Mouse (Mus musculus) left cerebral cortex, postnatal 25 days (tissue): ENCODE measurements at regions not wholly inside any gene's neighbourhood (a gene's known extent, or its start where the extent isn't known, plus 50 kb on each side); places are given as distances from the start of the nearest gene placed in this dataset.

Experiments
- DNase-seq, 2 experiments: peaks; one replicate each; pipeline ENCODE4 v3.0.0; 2022; ENCODE audit warnings: low spot score in 2 of 2, mixed read lengths in 1 of 2
- intact Hi-C: fragments of 180-260 bp; cut with DNase I; formaldehyde crosslinking; loops from one replicate; pipeline ENCODE4 v1.15.1; 2025

GRCm38 (mm10) chr1:106483008-106483407, 231.1 kb downstream of the Bcl2 start:
- no peak for DNase-seq
- intact Hi-C loops: no loop called here

DNA sequence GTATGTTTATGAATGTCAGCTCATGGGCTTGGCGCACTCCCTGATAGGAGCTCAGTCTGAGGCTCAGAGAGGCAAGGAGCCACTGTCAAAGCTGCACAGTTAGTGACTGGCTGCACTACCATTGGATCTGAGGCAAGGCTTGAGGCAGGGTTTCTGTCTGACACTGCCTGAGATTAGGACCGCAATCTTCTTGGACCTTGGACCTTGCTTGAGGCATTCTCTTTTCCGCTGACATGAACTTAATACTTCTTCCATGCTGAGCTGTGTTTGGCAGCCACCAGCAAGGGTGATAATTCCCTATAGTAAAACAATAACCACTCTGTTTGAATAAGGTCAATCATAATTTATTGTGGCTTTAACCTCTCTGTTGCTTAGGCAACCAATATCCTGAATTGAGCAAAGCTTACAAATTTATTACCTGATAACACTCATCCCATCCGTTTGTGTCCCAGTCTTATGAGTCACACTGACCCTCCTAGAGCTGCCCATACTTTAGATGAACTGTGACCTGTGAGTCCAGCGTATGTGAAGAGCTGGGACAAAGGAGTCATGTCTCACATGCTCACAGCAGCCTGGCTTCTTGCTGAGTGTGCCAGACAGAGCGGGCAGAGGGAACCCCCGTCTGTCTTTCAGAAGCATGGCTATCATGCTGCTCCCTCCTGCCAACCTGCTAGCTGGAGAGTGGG, 236.3 kb downstream of the Bcl2 start:
- DNase-seq: no peak
- intact Hi-C loops: no loop called here

DNA sequence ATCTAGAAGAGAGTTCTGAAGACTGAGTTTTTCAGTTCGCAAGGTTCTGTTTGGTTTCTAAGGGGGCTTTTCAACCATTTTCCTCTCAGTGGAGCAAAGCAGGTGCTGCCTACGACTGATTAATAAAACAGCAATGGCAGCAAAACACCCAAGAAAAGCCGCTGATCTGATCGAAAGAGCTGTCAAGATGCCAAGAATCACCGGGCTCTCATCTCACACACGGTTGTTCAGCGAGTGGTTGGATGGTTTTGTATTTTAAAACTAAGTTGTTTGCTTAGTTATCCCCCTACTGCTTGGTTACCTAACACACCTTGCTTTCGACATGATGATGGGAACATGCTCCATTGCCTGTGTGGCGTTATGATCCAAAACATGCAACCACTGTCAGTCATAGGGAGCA, 246.1 kb downstream of the Bcl2 start:
- intact Hi-C loops: no loop called here
- DNase-seq: no peak

- DNase-seq: no peak
- intact Hi-C loops: no loop called here
Measured at GRCm38 (mm10) chr1:106466644-106467043, 247.4 kb downstream of the Bcl2 start.

- intact Hi-C loops: no loop called here
- no peak for DNase-seq
Measured at GRCm38 (mm10) chr1:106465977-106466302, 248.1 kb downstream of the Bcl2 start.

DNA sequence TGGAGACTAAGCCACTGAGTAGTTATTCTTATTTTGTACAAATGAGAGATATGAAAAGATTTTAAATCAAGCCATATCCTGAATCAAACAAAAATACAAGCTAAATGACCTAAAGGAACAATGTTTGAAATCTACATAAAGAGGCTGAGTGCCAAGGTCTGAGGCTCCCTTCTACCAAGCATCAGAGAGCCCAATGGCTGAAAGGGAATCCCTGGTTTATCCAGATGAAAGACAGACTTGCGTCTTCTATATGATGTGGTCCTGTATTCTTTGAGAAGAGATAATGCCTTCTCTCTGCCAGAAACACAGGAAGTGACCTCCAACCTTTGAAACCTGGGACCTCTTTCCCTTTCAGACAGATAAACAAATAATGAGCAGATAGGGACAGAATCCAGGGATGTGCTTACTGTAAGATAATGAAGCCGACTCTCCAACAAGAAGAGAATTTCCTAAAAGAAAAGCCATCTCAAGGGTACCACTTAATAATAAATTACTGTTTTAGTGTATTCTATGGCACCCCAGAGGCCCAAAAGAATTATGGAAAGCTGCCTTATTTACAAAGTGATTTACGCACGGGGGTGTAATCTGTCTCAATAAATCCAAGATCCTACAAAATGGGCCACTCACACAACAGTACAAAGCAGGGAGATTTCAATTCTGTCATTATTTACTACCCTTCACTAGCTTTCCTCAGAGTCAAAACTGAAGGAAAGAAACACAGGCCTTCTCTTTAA, 248.7 kb downstream of the Bcl2 start:
- DNase-seq: no peak
- intact Hi-C loops: no loop called here

DNA sequence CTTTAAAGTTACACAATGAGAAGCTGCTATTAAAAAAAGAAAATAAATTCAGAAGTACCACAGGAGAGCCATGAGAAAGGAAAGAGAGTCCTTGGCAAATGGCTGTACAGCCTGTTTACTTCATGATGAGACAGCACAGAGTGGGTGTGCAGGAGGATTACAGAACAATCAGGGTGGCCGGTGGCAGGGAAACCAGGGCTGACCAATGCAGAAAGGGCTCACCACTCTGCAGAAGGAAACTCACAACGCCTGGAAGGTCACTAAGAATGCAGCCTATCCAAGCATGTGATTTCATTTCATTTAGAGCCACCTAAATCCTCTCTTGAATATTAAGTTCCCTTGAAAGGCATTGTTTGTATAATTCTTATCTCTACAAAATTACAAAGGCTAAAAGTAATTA, 249.3 kb downstream of the Bcl2 start:
- intact Hi-C loops: no loop called here

GRCm38 (mm10) chr1:106462595-106462994, 251.5 kb downstream of the Bcl2 start:
- DNase-seq: no peak
- intact Hi-C loops: no loop called here

More for the DNA sequence above, 249.3 kb downstream of the Bcl2 start:
- DNase-seq: no peak

DNA sequence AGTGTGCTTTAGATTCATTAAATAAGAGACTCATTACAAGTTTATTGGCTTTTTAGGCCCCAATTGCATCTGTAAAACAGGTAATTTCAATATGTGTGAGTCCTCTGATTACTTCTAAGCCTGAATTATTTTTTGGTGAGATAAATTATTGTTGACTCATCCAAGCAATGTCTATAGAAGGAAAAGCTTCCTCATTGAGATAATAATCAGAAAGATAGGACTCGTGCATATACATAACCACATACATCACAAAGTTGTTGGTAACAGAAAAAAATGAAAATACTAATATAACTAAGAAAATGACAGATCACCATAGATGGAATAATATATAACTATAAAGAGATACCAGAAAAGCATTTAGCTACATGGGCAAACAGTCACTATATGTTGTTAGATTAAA, 252.0 kb downstream of the Bcl2 start:
- intact Hi-C loops: no loop called here
- DNase-seq: no peak

GRCm38 (mm10) chr1:106460957-106461356, 253.1 kb downstream of the Bcl2 start:
- DNase-seq: peak in 1 of 2 experiments; percentile 11
- intact Hi-C loops: no loop called here

DNA sequence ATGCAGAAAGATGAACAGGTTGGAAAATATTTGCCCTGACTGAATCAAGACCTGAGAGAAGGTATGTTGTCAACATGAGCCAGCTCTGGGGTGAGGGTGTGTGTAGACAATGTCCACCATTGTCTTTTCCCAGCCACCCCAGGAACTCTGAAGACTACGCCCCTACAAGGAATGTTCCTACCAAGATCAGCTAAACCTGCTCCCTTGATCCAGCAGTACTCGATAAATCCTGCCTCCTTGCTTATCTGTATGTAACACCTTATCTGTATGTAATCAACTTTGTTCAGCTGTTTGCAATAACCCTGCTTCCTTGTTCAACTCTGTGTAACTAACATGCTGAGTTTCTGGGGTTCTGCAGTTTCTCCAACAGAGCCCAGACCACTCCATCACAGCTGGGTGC, 264.3 kb downstream of the Bcl2 start:
- no peak for DNase-seq
- intact Hi-C loops: no loop called here
